Mouse (Mus musculus): Measurements from ENCODE around the gene Alyref.

DNA sequence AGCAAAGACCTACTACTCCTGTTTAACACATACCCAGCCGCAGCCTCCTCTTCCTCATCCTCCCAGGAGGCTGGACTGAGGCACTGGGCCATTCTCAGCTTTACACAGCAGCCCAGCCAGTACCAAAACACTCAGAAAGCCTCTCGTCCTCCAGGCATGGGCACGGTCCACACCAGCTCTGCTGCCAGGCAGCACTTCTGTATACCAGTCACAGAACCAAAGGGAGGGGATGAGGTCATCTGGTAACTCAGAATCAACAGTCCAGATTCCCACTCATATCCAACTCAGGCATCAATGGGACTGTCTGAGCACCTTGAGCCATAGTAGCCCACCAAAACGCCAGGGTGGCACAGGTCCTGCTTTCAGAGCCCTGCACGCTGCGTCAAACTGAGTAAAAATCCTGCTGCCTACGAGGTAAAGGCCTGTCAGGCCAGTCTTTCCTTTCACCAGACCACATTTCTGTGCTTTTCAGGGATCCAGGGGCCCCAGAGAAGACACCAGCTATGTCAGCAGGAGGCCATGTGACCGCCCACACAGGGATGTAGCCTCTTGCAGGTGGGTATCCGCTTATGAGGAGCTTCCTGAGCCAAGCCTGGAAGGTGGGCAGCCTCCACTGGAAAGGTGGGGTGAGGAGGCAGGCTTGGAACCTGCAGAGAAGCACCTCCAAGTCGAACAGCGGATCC lies 28.8 kb upstream of the Alyref start:
- TF ChIP-seq POLR2A (IDR thresholded peaks at IDR 0.05; ENCODE audit: insufficient read depth, low read depth, low read length) (no peak), CTCF (IDR thresholded peaks at IDR 0.05; ENCODE audit: insufficient read depth, low read depth, low read length) (no peak)

Data from olfactory bulb, adult 2 months (tissue).